8 mouse cellular contexts compared by ENCODE assay signal in genomic region chr6:113377172-113377495, GRCm38 (mm10). TPM values are rescaled to one million over a fixed set of nuclear protein-coding genes. Genes with fewer than 3 reads are reported as not detected.
A peak's percentile ranks its signal among the peaks of the same experiment; 100 is the strongest.
DNase-seq lines count a peak whose midpoint lies in the region; ATAC-seq and TF ChIP-seq lines count a peak whose summit lies in the region.

No protein-coding gene starts in this region.

- no peak for ATAC-seq in lung, embryonic 14.5 days (ENCODE audit: insufficient read depth)
- no peak for ATAC-seq in neural tube, embryonic 14.5 days (ENCODE audit: low read depth)
- no peak for ATAC-seq in megakaryocyte-erythroid progenitor cell, adult 5-6 weeks (replicated peaks; ENCODE audit: low FRiP score, low TSS enrichment, poor library complexity, severe bottlenecking)

- peaks cover 14% of the 10 kb centered on the region; the same call in 1 of the 2 replicates for H3K4me1 ChIP-seq in lung, embryonic 14.5 days (ENCODE audit: insufficient read depth)
- H3K4me1 ChIP-seq in embryonic fibroblast, embryonic 13.5 days (ENCODE audit: control insufficient read depth, insufficient read depth, low read length): peaks cover 7% of the 10 kb centered on the region; the same call in 1 of the 2 replicates
- H3K4me1 ChIP-seq in neural tube, embryonic 14.5 days (ENCODE audit: control insufficient read depth, insufficient read depth, low read length): peaks cover 12% of the 10 kb centered on the region

- 3% methylated on average over 7 of the region's 7 CpGs for WGBS in lung, embryonic 14.5 days
- WGBS in large intestine, adult 2 months: under 1% methylated on average over 7 of the region's 7 CpGs
- WGBS in neural tube, embryonic 14.5 days: 13% methylated on average over 7 of the region's 7 CpGs

- peak overlapping the region; percentile 73 for H3K4me2 ChIP-seq in lung, embryonic 14.5 days
- peak overlapping the region; percentile 98 for H3K4me2 ChIP-seq in neural tube, embryonic 14.5 days (ENCODE audit: low read depth, low read length)

- peaks cover 58% of the 10 kb centered on the region for H3K36me3 ChIP-seq in lung, embryonic 14.5 days (ENCODE audit: insufficient read depth)
- H3K36me3 ChIP-seq in neural tube, embryonic 14.5 days (ENCODE audit: control insufficient read depth, insufficient read depth, low read length): peaks cover 46% of the 10 kb centered on the region

- DNase-seq in lung, embryonic 14.5 days: no peak
- no peak for DNase-seq in lung, postnatal 4 days
- peak; percentile 19 for DNase-seq in large intestine, adult 2 months (ENCODE audit: low read depth, low spot score)
- no peak for DNase-seq in urinary bladder, postnatal 10 days (ENCODE audit: low spot score)
- DNase-seq in urinary bladder, postnatal 36 days (ENCODE audit: low spot score in 2 of 2): no peak

- peak overlapping the region; percentile 95 for H3K27ac ChIP-seq in lung, embryonic 14.5 days (ENCODE audit: low read depth)
- H3K27ac ChIP-seq in embryonic fibroblast, embryonic 13.5 days (ENCODE audit: insufficient read depth, low read length): peak overlapping the region; percentile 85
- H3K27ac ChIP-seq in neural tube, embryonic 14.5 days (ENCODE audit: low read depth, low read length): peak overlapping the region; percentile 91

- peak; percentile 67 for TF ChIP-seq POLR2A in embryonic fibroblast, embryonic 13.5 days (IDR thresholded peaks at IDR 0.05; ENCODE audit: low read depth, low read length)

- TF ChIP-seq CTCF in lung, embryonic 14.5 days (IDR thresholded peaks at IDR 0.05; ENCODE audit: low read depth): no peak; the same call in 1 of the 2 replicates
- no peak for TF ChIP-seq CTCF in embryonic fibroblast, embryonic 13.5 days (IDR thresholded peaks at IDR 0.05; ENCODE audit: borderline replicate concordance, insufficient read depth, low read length)

- no peaks in the 10 kb centered on the region for H3K27me3 ChIP-seq in lung, embryonic 14.5 days (ENCODE audit: insufficient read depth, low read length)
- H3K27me3 ChIP-seq in neural tube, embryonic 14.5 days (ENCODE audit: control insufficient read depth, insufficient read depth, low read length): no peaks in the 10 kb centered on the region

- peak overlapping the region; percentile 90 for H3K9ac ChIP-seq in lung, embryonic 14.5 days
- H3K9ac ChIP-seq in neural tube, embryonic 14.5 days (replicated peaks; ENCODE audit: low read depth, low read length): peak overlapping the region; percentile 93

- H3K9me3 ChIP-seq in lung, embryonic 14.5 days (ENCODE audit: low read depth, low read length): no peaks in the 10 kb centered on the region
- no peaks in the 10 kb centered on the region for H3K9me3 ChIP-seq in neural tube, embryonic 14.5 days (ENCODE audit: control insufficient read depth, low read length)

- peak overlapping the region; percentile 98 for H3K4me3 ChIP-seq in lung, embryonic 14.5 days (ENCODE audit: low read depth, low read length)
- H3K4me3 ChIP-seq in embryonic fibroblast, embryonic 13.5 days (ENCODE audit: insufficient read depth, low read length): peak overlapping the region; percentile 48
- peak overlapping the region; percentile 96 for H3K4me3 ChIP-seq in neural tube, embryonic 14.5 days (ENCODE audit: low read depth, low read length)

RNA-seq across cellular contexts. Expression of gene Tada3, which starts 0.5 kb away (rescaled TPM):
- 45.9 and 49.4 TPM in 2 replicates for polyA plus RNA-seq in lung, embryonic 14.5 days (2014; fragmentation: Nextera tagmentation; extraction: Ambion mirVana)
- polyA plus RNA-seq in embryonic fibroblast, embryonic 13.5 days (2011; ENCODE audit: insufficient read length, low read depth, missing spikeins): 26.0 and 31.5 TPM in 2 replicates
- polyA plus RNA-seq in large intestine, adult 2 months (2012; rRNA removed): 19.8 and 21.2 TPM in 2 replicates
- polyA plus RNA-seq in neural tube, embryonic 14.5 days (2014; fragmentation: Nextera tagmentation; extraction: Ambion mirVana): 66.3 and 78.5 TPM in 2 replicates
- total RNA-seq in megakaryocyte-erythroid progenitor cell, adult 5-6 weeks (2014; fragmentation: Nextera tagmentation): 23.5 and 40.8 TPM in 2 replicates
- total RNA-seq in megakaryocyte-erythroid progenitor cell, adult 5-6 weeks (2017): 19.8 and 20.3 TPM in 2 replicates

RNA-seq across cellular contexts. Expression of gene Arpc4, which starts 0.8 kb away (rescaled TPM):
- polyA plus RNA-seq in lung, embryonic 14.5 days (2014; fragmentation: Nextera tagmentation; extraction: Ambion mirVana): 211 and 214 TPM in 2 replicates
- 179 and 247 TPM in 2 replicates for polyA plus RNA-seq in embryonic fibroblast, embryonic 13.5 days (2011; ENCODE audit: insufficient read length, low read depth, missing spikeins)
- 131 and 134 TPM in 2 replicates for polyA plus RNA-seq in large intestine, adult 2 months (2012; rRNA removed)
- 238 and 253 TPM in 2 replicates for polyA plus RNA-seq in neural tube, embryonic 14.5 days (2014; fragmentation: Nextera tagmentation; extraction: Ambion mirVana)
- total RNA-seq in megakaryocyte-erythroid progenitor cell, adult 5-6 weeks (2014; fragmentation: Nextera tagmentation): 128 and 162 TPM in 2 replicates
- total RNA-seq in megakaryocyte-erythroid progenitor cell, adult 5-6 weeks (2017): 137 and 152 TPM in 2 replicates

RNA-seq across cellular contexts. Expression of gene Ttll3, which starts 11.9 kb away (rescaled TPM):
- 2.2 and 2.5 TPM in 2 replicates for polyA plus RNA-seq in lung, embryonic 14.5 days (2014; fragmentation: Nextera tagmentation; extraction: Ambion mirVana)
- 6.6 and 7.7 TPM in 2 replicates for polyA plus RNA-seq in embryonic fibroblast, embryonic 13.5 days (2011; ENCODE audit: insufficient read length, low read depth, missing spikeins)
- polyA plus RNA-seq in large intestine, adult 2 months (2012; rRNA removed): 13.5 and 15.6 TPM in 2 replicates
- 8.9 and 9.1 TPM in 2 replicates for polyA plus RNA-seq in neural tube, embryonic 14.5 days (2014; fragmentation: Nextera tagmentation; extraction: Ambion mirVana)
- 2.1 and 7.9 TPM in 2 replicates for total RNA-seq in megakaryocyte-erythroid progenitor cell, adult 5-6 weeks (2014; fragmentation: Nextera tagmentation)
- 0.50 and 0.80 TPM in 2 replicates for total RNA-seq in megakaryocyte-erythroid progenitor cell, adult 5-6 weeks (2017)

RNA-seq across cellular contexts. Expression of gene Camk1, which starts 33.4 kb away (rescaled TPM):
- 109 and 110 TPM in 2 replicates for polyA plus RNA-seq in lung, embryonic 14.5 days (2014; fragmentation: Nextera tagmentation; extraction: Ambion mirVana)
- 56.3 and 66.6 TPM in 2 replicates for polyA plus RNA-seq in embryonic fibroblast, embryonic 13.5 days (2011; ENCODE audit: insufficient read length, low read depth, missing spikeins)
- polyA plus RNA-seq in large intestine, adult 2 months (2012; rRNA removed): 19.6 and 20.4 TPM in 2 replicates
- 93.6 and 110 TPM in 2 replicates for polyA plus RNA-seq in neural tube, embryonic 14.5 days (2014; fragmentation: Nextera tagmentation; extraction: Ambion mirVana)
- 1.2 and 2.2 TPM in 2 replicates for total RNA-seq in megakaryocyte-erythroid progenitor cell, adult 5-6 weeks (2014; fragmentation: Nextera tagmentation)
- 2.9 and 17.8 TPM in 2 replicates for total RNA-seq in megakaryocyte-erythroid progenitor cell, adult 5-6 weeks (2017)

RNA-seq across cellular contexts. Expression of gene Rpusd3, which starts 42.0 kb away (rescaled TPM):
- 15.7 and 18.8 TPM in 2 replicates for polyA plus RNA-seq in lung, embryonic 14.5 days (2014; fragmentation: Nextera tagmentation; extraction: Ambion mirVana)
- polyA plus RNA-seq in embryonic fibroblast, embryonic 13.5 days (2011; ENCODE audit: insufficient read length, low read depth, missing spikeins): 7.7 and 8.0 TPM in 2 replicates
- 48.7 and 58.6 TPM in 2 replicates for polyA plus RNA-seq in large intestine, adult 2 months (2012; rRNA removed)
- polyA plus RNA-seq in neural tube, embryonic 14.5 days (2014; fragmentation: Nextera tagmentation; extraction: Ambion mirVana): 19.7 and 23.6 TPM in 2 replicates
- total RNA-seq in megakaryocyte-erythroid progenitor cell, adult 5-6 weeks (2014; fragmentation: Nextera tagmentation): 13.5 and 14.5 TPM in 2 replicates
- 16.8 and 25.1 TPM in 2 replicates for total RNA-seq in megakaryocyte-erythroid progenitor cell, adult 5-6 weeks (2017)

Comparison
In these comparisons a context has a peak if more than half of its experiments do, and no peak if none do; other contexts are left out.
1. H3K4me3 ChIP-seq: peak in every context shown above with its lines; median percentile 98 in lung, embryonic 14.5 days; 96 in neural tube, embryonic 14.5 days; 48 in embryonic fibroblast, embryonic 13.5 days.